Mouse (Mus musculus) lung, adult 2 months (tissue): ENCODE data around the gene BC049715. TPM values are rescaled to one million over a fixed set of nuclear protein-coding genes. Genes with fewer than 3 reads are reported as not detected.

Experiments
- DNase-seq: peaks from one replicate; pipeline ENCODE4 v3.0.0; 2022
- H3K4me1 ChIP-seq: fragments of 200-500 bp; 2 replicates; pipeline ENCODE4 v1.6.1; 2011; ENCODE audit warnings: low read length; ENCODE audit not compliant: control insufficient read depth, insufficient read depth
- H3K4me3 ChIP-seq: fragments of 200-500 bp; replicated peaks from 2 replicates; pipeline ENCODE3; 2011; ENCODE audit warnings: low read depth, mild to moderate bottlenecking, control low read depth, low read length; ENCODE audit errors: extremely low read depth
- CTCF ChIP-seq: fragments of 200-500 bp; IDR thresholded peaks from 2 replicates; pipeline ENCODE4 v1.5.1; 2011; ENCODE audit warnings: mild to moderate bottlenecking, low read length, control low read depth; ENCODE audit not compliant: insufficient read depth
- POLR2A ChIP-seq: fragments of 200-500 bp; IDR thresholded peaks from 2 replicates; pipeline ENCODE4 v1.6.1; 2011; ENCODE audit warnings: low read depth, mild to moderate bottlenecking, control low read depth, low read length, borderline replicate concordance; ENCODE audit errors: extremely low read depth
- WGBS: fragments of 180-500 bp; shearing (Covaris S2); methylation state at CpG from one replicate; pipeline ENCODE4 v1.1.7; 2018; 5-methylcytosine and 5-hydroxymethylcytosine counted together
- polyA plus RNA-seq: library from polyadenylated mRNA; depleted of rRNA; stranded (reverse); fragments of >200 nt; gene quantifications from 2 replicates; pipeline ENCODE4 v1.2.3, GENCODE M21; 2012; rRNA removed

The BC049715 gene
- polyA plus RNA-seq, 1 experiment = 1.0 TPM

GRCm38 (mm10) chr6:136887854-136888253 lies 60.4 kb downstream of the BC049715 start:
- Histone ChIP-seq H3K4me1 (peaks cover 7% of the 10 kb centered on the region; the same call in 1 of the 2 replicates), H3K4me3 (no peak overlapping the region)
- 36% methylated on average over 9 of the region's 9 CpGs for WGBS
- TF ChIP-seq POLR2A (no peak), CTCF (no peak)
- no peak for DNase-seq

DNA sequence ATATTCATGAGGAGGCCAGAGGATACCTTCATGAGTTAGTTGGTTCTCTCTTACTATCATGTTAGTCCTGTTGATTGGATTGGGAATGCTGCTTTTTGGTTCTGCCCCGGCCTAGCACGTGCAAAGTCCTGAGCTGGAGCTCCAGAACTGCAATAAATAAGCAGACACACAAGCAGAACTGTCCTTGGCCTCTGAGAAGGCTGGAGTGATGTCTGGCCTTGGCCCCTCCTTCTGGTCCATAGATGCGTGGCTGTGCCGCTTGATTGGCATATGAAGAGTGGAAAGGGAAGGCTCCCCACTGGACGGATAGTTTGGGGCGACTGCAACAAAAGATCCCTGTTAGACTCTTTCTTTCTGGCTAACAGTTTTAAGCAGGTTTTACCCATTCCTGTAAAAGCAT lies 61.6 kb downstream of the BC049715 start:
- H3K4me3 ChIP-seq = no peak overlapping the region
- TF ChIP-seq CTCF = no peak
- no peak for TF ChIP-seq POLR2A
- DNase-seq = no peak
- H3K4me1 ChIP-seq = peaks cover 7% of the 10 kb centered on the region; the same call in 1 of the 2 replicates
- WGBS = 87% methylated on average over 6 of the region's 6 CpGs

- 69% methylated on average over 6 of the region's 6 CpGs for WGBS
- Histone ChIP-seq H3K4me1 (peaks cover 7% of the 10 kb centered on the region; the same call in 1 of the 2 replicates), H3K4me3 (no peak overlapping the region)
- DNase-seq = no peak
- no peak for TF ChIP-seq CTCF
- no peak for TF ChIP-seq POLR2A
Observed at GRCm38 (mm10) chr6:136889554-136889953, 62.1 kb downstream of the BC049715 start.

Other genes with a start within 250 kb of the BC049715 start
- gene Plbd1, start 165.7 kb upstream of the BC049715 start, polyA plus RNA-seq = 24.8 and 25.8 TPM in 2 replicates
- gene Gucy2c, start 45.9 kb upstream of the BC049715 start, polyA plus RNA-seq = 0.04 and 0.27 TPM in 2 replicates
- 0.65 and 1.1 TPM in 2 replicates for gene Hist4h4, start 23.2 kb upstream of the BC049715 start, polyA plus RNA-seq
- gene H2afj, start 19.4 kb upstream of the BC049715 start, polyA plus RNA-seq = 242 and 409 TPM in 2 replicates
- gene Wbp11, start 607 bp downstream of the BC049715 start, polyA plus RNA-seq = 31.3 and 32.2 TPM in 2 replicates
- gene Smco3, start 7.8 kb downstream of the BC049715 start, polyA plus RNA-seq = 0.05 TPM in 1 of 2 replicates, not detected in the other
- gene Art4, start 30.1 kb downstream of the BC049715 start, polyA plus RNA-seq = 10.3 TPM in 2 replicates
- gene Mgp, start 48.2 kb downstream of the BC049715 start, polyA plus RNA-seq = 3,073 and 5,313 TPM in 2 replicates
- gene Erp27, start 94.6 kb downstream of the BC049715 start, polyA plus RNA-seq = 0.26 TPM in 1 of 2 replicates, not detected in the other
- gene Pde6h, start 96.2 kb downstream of the BC049715 start, polyA plus RNA-seq = 0.02 and 0.20 TPM in 2 replicates
- gene Arhgdib, start 114.3 kb downstream of the BC049715 start, polyA plus RNA-seq = 55.5 and 82.9 TPM in 2 replicates